Mouse (Mus musculus) stomach, postnatal 0 days (tissue): ENCODE measurements around the gene Vash2. TPM values are rescaled to one million over a fixed set of nuclear protein-coding genes. Genes with fewer than 3 reads are reported as not detected.
A peak's percentile ranks its signal among the peaks of the same experiment; 100 is the strongest.

ENCODE experiments used
- ATAC-seq: fragments of 200-750 bp; cut with Nextera tagmentation; 2 replicates; pipeline ENCODE4 v1.8.0; 2017; ENCODE audit not compliant: low FRiP score, low TSS enrichment
- DNase-seq: peaks from one replicate; pipeline ENCODE4 v3.0.0-alpha.2; 2016; ENCODE audit warnings: low spot score
- H3K27ac ChIP-seq: fragments of 300-500 bp; sonication (generic); replicated peaks from 2 replicates; pipeline ENCODE4 v1.5.1; 2014; ENCODE audit warnings: mild to moderate bottlenecking, control low read depth
- H3K27me3 ChIP-seq: fragments of 300-500 bp; sonication (generic); 2 replicates; pipeline ENCODE4 v1.6.1; 2014; ENCODE audit warnings: low read length; ENCODE audit not compliant: control insufficient read depth, insufficient read depth
- H3K36me3 ChIP-seq: fragments of 300-500 bp; sonication (generic); 2 replicates; pipeline ENCODE4 v1.6.1; 2014; ENCODE audit warnings: low read length, mixed read lengths; ENCODE audit not compliant: control insufficient read depth, insufficient read depth
- H3K4me1 ChIP-seq: fragments of 300-500 bp; sonication (generic); replicated peaks from 2 replicates; pipeline ENCODE4 v1.6.1; 2014; ENCODE audit warnings: antibody characterized with exemption; ENCODE audit not compliant: control insufficient read depth, insufficient read depth
- H3K4me2 ChIP-seq: fragments of 300-500 bp; sonication (generic); replicated peaks from 2 replicates; pipeline ENCODE4 v1.6.1; 2014; ENCODE audit warnings: low read depth, mild to moderate bottlenecking, control low read depth, moderate library complexity
- H3K4me3 ChIP-seq: fragments of 300-500 bp; sonication (generic); 2 replicates; pipeline ENCODE4 v1.5.1; 2014; ENCODE audit warnings: low read depth, low read length, control low read depth
- H3K9ac ChIP-seq: fragments of 300-500 bp; sonication (generic); 2 replicates; pipeline ENCODE4 v1.6.1; 2014; ENCODE audit warnings: mild to moderate bottlenecking, low read length, control low read depth, mixed read lengths
- H3K9me3 ChIP-seq: fragments of 300-500 bp; sonication (generic); 2 replicates; pipeline ENCODE4 v1.6.1; 2016; ENCODE audit warnings: low read length; ENCODE audit not compliant: control insufficient read depth
- CTCF ChIP-seq: IDR thresholded peaks from 2 replicates; pipeline ENCODE4 v1.5.1; 2016; ENCODE audit warnings: antibody characterized with exemption, low read depth, mild to moderate bottlenecking, moderate library complexity
- EP300 ChIP-seq: optimal IDR thresholded peaks from 2 replicates; pipeline ENCODE3; 2016; ENCODE audit warnings: antibody characterized with exemption
- WGBS: fragments of 180-500 bp; shearing (Covaris S2); extraction: QIAGEN DNeasy Blood & Tissue Kit; methylation state at CpG from one replicate; pipeline ENCODE4 v1.1.7; 2014; 5-methylcytosine and 5-hydroxymethylcytosine counted together
- polyA plus RNA-seq: library from polyadenylated mRNA; unstranded; fragments of >200 nt; fragmentation: Nextera tagmentation; extraction: Ambion mirVana; gene quantifications from 2 replicates; pipeline ENCODE4 v1.2.1, GENCODE M21; 2015

Gene Vash2
- polyA plus RNA-seq, 1 experiment from 2014 or later, result 3.8 TPM

- Histone ChIP-seq H3K9me3 (no peaks in the 10 kb centered on the region), H3K27ac (no peak overlapping the region), H3K36me3 (0 out of 2 replicates have a peak, but pooled peaks cover 5% of the 10 kb centered on the region), H3K27me3 (no peaks in the 10 kb centered on the region), H3K9ac (no peak overlapping the region), H3K4me1 (peaks cover 5% of the 10 kb centered on the region), H3K4me3 (no peak overlapping the region), H3K4me2 (no peak overlapping the region)
- no peak for ATAC-seq
- no peak for TF ChIP-seq CTCF
- TF ChIP-seq EP300, result no peak
- DNase-seq, result no peak
- WGBS, result 79% methylated on average over 7 of the region's 7 CpGs
Measured at GRCm38 (mm10) chr1:191021016-191021415, 41.9 kb upstream of the Vash2 start.

DNA sequence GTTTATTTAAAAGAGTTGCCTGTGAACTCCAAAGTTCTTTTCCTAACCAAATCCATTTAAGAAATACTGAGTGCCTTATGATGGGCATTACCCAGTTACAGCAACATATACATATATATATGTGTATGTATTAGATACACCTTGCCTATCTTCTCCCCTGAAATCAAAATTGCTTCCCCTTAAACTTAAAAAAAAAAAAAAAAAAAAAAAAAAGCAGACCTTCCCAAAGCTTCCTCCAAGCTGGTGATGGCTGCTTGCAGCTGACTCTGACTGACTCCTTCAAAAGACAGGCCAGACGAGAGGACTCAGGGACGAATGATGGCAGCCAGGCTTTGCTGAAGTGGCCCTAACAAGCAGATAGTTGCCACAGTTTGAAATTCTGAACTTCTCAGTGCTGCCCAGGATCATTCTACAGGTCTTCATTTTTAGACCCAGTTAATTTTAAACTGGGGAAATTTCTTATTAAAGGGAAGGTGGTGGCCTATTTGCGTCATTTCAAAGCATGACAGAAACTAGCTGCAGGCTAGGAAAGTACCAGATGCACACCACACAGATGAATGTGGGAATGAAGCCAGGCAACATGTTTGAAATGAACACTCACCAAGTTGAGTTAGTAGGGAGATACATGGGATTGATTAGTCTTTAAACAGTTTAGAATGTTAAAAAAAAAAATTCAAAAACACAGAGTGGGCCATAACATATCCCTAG is 41.3 kb upstream of the Vash2 start:
- Histone ChIP-seq H3K4me3 (no peak overlapping the region), H3K27ac (no peak overlapping the region), H3K9ac (no peak overlapping the region), H3K27me3 (no peaks in the 10 kb centered on the region), H3K36me3 (0 out of 2 replicates have a peak, but pooled peaks cover 5% of the 10 kb centered on the region), H3K4me2 (no peak overlapping the region), H3K4me1 (peaks cover 5% of the 10 kb centered on the region), H3K9me3 (no peaks in the 10 kb centered on the region)
- TF ChIP-seq EP300, result no peak
- no peak for TF ChIP-seq CTCF
- ATAC-seq (no peak), DNase-seq (no peak)
- WGBS, result 87% methylated on average over 3 of the region's 3 CpGs

DNA sequence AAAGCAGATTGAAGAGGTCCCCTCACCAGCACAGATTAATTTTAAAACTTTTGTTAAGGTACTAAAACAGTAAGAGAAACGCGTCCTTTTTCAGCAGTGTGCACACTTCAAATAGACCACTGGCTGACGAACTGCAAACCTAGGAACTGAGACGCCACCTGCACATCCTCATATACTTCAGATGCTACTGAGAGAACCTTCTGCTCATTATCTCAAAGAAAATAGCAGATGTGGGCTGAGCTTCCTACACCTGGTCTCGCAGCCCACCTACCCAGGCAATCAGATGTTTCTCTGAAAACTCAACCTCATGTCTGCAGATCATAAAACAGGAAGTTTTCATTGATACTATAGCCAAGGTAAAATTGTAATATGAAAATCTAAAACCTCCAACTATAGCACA is 40.7 kb upstream of the Vash2 start:
- no peak for ATAC-seq
- no peaks in the 10 kb centered on the region for H3K27me3 ChIP-seq
- H3K36me3 ChIP-seq, result 0 out of 2 replicates have a peak, but pooled peaks cover 5% of the 10 kb centered on the region
- no peak for TF ChIP-seq EP300
- TF ChIP-seq CTCF, result no peak
- H3K4me2 ChIP-seq, result no peak overlapping the region
- no peak overlapping the region for H3K4me3 ChIP-seq
- no peaks in the 10 kb centered on the region for H3K9me3 ChIP-seq
- no peak overlapping the region for H3K27ac ChIP-seq
- H3K9ac ChIP-seq, result no peak overlapping the region
- no peak for DNase-seq
- 93% methylated on average over 5 of the region's 5 CpGs for WGBS
- H3K4me1 ChIP-seq, result peaks cover 2% of the 10 kb centered on the region

- H3K36me3 ChIP-seq, result no peaks in the 10 kb centered on the region; the same call in 1 of the 2 replicates
- DNase-seq, result no peak
- no peaks in the 10 kb centered on the region for H3K27me3 ChIP-seq
- H3K4me2 ChIP-seq, result no peak overlapping the region
- 97% methylated on average over 3 of the region's 3 CpGs for WGBS
- no peak overlapping the region for H3K27ac ChIP-seq
- H3K9me3 ChIP-seq, result no peaks in the 10 kb centered on the region
- no peaks in the 10 kb centered on the region for H3K4me1 ChIP-seq
- H3K4me3 ChIP-seq, result no peak overlapping the region
- no peak for ATAC-seq
- H3K9ac ChIP-seq, result no peak overlapping the region
- no peak for TF ChIP-seq CTCF
- TF ChIP-seq EP300, result no peak
Measured at GRCm38 (mm10) chr1:191014271-191014670, 35.2 kb upstream of the Vash2 start.

- no peaks in the 10 kb centered on the region for H3K9me3 ChIP-seq
- TF ChIP-seq CTCF (peak; percentile 46), EP300 (no peak)
- over 99% methylated on average over 5 of the region's 5 CpGs for WGBS
- no peak overlapping the region for H3K9ac ChIP-seq
- no peak for ATAC-seq
- H3K27ac ChIP-seq, result no peak overlapping the region
- no peak for DNase-seq
- H3K36me3 ChIP-seq, result peaks cover 8% of the 10 kb centered on the region
- H3K4me3 ChIP-seq, result no peak overlapping the region
- H3K4me1 ChIP-seq, result no peaks in the 10 kb centered on the region
- H3K27me3 ChIP-seq, result no peaks in the 10 kb centered on the region
- H3K4me2 ChIP-seq, result no peak overlapping the region
Measured at GRCm38 (mm10) chr1:191008707-191009106, 29.6 kb upstream of the Vash2 start.

- H3K36me3 ChIP-seq, result peaks cover 2% of the 10 kb centered on the region; the same call in 1 of the 2 replicates
- no peak overlapping the region for H3K4me3 ChIP-seq
- H3K27me3 ChIP-seq, result no peaks in the 10 kb centered on the region
- ATAC-seq, result no peak
- H3K4me2 ChIP-seq, result no peak overlapping the region
- H3K9ac ChIP-seq, result no peak overlapping the region
- TF ChIP-seq CTCF (peak; percentile 70), EP300 (no peak)
- H3K4me1 ChIP-seq, result no peaks in the 10 kb centered on the region
- H3K27ac ChIP-seq, result no peak overlapping the region
- no peaks in the 10 kb centered on the region for H3K9me3 ChIP-seq
- 64% methylated on average over 6 of the region's 6 CpGs for WGBS
- no peak for DNase-seq
Measured at GRCm38 (mm10) chr1:191002201-191002600, 23.1 kb upstream of the Vash2 start.
